Mouse (Mus musculus): ENCODE data around the gene Sdc4. TPM values are rescaled to one million over a fixed set of nuclear protein-coding genes. Genes with fewer than 3 reads are reported as not detected.

Sdc4 gene
- polyA plus RNA-seq, 1 experiment from 2014 or later: 11.6 TPM

GRCm38 (mm10) chr2:164389499-164389898 is 54.2 kb downstream of the Sdc4 start:
- ATAC-seq (ENCODE audit: low FRiP score): peak; percentile 54
- DNase-seq (ENCODE audit: low spot score): peak; percentile 93
- peak overlapping the region; percentile 39 for H3K4me2 ChIP-seq (replicated peaks; ENCODE audit: low read depth, low read length)
- H3K4me1 ChIP-seq (replicated peaks; ENCODE audit: control insufficient read depth, insufficient read depth, low read length): peaks cover 5% of the 10 kb centered on the region; the same call in 1 of the 2 replicates
- no peaks in the 10 kb centered on the region for H3K9me3 ChIP-seq (ENCODE audit: control insufficient read depth, low read length)
- H3K27ac ChIP-seq (ENCODE audit: low read depth, low read length): no peak overlapping the region
- no peak overlapping the region for H3K9ac ChIP-seq (ENCODE audit: low read depth, low read length)
- peak overlapping the region; percentile 20 for H3K4me3 ChIP-seq (ENCODE audit: low read depth, low read length)
- 1% methylated on average over 30 of the region's 30 CpGs for WGBS
- peaks cover 10% of the 10 kb centered on the region for H3K27me3 ChIP-seq (ENCODE audit: control insufficient read depth, insufficient read depth, low read length)
- H3K36me3 ChIP-seq (ENCODE audit: control insufficient read depth, insufficient read depth, low read length): no peaks in the 10 kb centered on the region

- ATAC-seq (ENCODE audit: low FRiP score) (peak; percentile 67; the same call in 1 of the 2 replicates), DNase-seq (ENCODE audit: low spot score) (peak; percentile 60)
- WGBS: under 1% methylated on average over 17 of the region's 17 CpGs
- H3K9me3 ChIP-seq (ENCODE audit: control insufficient read depth, low read length): no peaks in the 10 kb centered on the region
- no peak within 1 kb of the TSS for H3K27ac ChIP-seq (ENCODE audit: low read depth, low read length)
- H3K4me2 ChIP-seq (replicated peaks; ENCODE audit: low read depth, low read length): peak within 1 kb of the TSS; percentile 39
- peaks cover 5% of the 10 kb centered on the region; the same call in 1 of the 2 replicates for H3K4me1 ChIP-seq (replicated peaks; ENCODE audit: control insufficient read depth, insufficient read depth, low read length)
- peaks cover 10% of the 10 kb centered on the region for H3K27me3 ChIP-seq (ENCODE audit: control insufficient read depth, insufficient read depth, low read length)
- H3K36me3 ChIP-seq (ENCODE audit: control insufficient read depth, insufficient read depth, low read length): no peaks in the 10 kb centered on the region
- no peak within 1 kb of the TSS for H3K9ac ChIP-seq (ENCODE audit: low read depth, low read length)
- peak within 1 kb of the TSS; percentile 20 for H3K4me3 ChIP-seq (ENCODE audit: low read depth, low read length)
These were observed 54.7 kb downstream of the Sdc4 start, which contains the start of gene Slpi for GRCm38 (mm10) chr2:164389020-164389419. Gene Slpi (minus strand): TSS chr2:164389095.

DNA sequence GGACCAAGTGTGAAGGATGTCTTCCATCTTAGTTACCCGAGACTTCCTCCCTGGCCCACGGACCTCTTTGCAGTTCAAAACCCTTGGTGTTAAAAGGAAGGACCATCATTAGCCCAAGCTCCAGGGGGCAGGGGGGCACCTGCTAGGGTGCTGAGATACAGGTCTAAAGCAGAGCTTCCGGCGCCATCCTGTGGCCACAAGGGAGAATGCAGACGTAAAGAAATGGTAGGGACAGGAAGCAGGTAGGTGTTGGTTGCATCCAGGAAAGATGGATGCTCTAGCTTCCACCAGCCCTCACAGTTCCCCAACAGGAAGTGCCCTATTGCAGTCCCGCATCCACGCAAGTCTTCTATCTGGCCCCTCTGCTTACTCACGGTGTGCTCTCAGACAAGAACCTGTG is 56.7 kb downstream of the Sdc4 start:
- peaks cover 10% of the 10 kb centered on the region for H3K27me3 ChIP-seq (ENCODE audit: control insufficient read depth, insufficient read depth, low read length)
- no peaks in the 10 kb centered on the region for H3K36me3 ChIP-seq (ENCODE audit: control insufficient read depth, insufficient read depth, low read length)
- H3K27ac ChIP-seq (ENCODE audit: low read depth, low read length): no peak overlapping the region
- peaks cover 5% of the 10 kb centered on the region; the same call in 1 of the 2 replicates for H3K4me1 ChIP-seq (replicated peaks; ENCODE audit: control insufficient read depth, insufficient read depth, low read length)
- peak; percentile 59 for DNase-seq (ENCODE audit: low spot score)
- ATAC-seq (ENCODE audit: low FRiP score): no peak
- H3K4me2 ChIP-seq (replicated peaks; ENCODE audit: low read depth, low read length): no peak overlapping the region
- WGBS: 21% methylated on average over 8 of the region's 8 CpGs
- no peaks in the 10 kb centered on the region for H3K9me3 ChIP-seq (ENCODE audit: control insufficient read depth, low read length)
- no peak overlapping the region for H3K4me3 ChIP-seq (ENCODE audit: low read depth, low read length)
- H3K9ac ChIP-seq (ENCODE audit: low read depth, low read length): no peak overlapping the region

DNA sequence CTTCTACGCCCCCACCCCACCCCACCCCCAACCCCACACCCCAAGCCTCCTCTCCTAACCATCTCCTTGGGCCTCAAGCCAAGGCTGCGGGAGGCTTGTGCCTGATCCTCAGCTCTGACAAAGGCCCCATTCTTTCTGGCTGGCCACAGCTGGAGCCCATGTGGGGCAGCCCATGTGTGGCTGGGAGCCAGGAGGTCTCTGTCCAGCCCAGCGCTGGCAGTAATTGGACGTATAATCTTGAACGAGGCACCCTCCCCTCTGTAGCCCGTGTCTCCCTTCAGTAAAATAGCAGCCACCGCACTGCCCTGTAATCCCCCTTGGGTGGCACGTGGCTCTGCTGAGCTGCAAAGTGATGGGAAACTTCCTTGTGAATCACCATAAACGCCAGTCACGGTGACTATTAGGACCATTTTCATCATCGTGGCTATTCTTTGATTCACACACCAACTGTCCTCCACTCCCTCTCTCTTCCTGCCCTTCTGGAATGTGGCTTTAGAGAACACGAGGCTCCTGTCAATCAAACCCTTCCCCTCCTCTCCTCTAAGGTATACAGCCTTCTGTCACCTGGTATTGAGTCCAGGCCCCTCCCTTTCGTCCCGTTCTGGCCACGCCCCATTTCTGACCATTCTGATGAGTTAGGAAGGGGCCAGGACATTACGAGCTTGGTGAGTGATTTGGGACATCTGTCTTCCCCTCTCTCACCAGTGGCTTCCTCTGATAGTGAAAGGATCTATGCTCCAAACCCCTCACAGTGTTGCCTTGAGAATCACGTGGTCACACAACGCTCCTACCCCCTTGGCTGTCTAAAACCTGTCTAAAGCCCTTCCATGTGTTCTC is 57.5 kb downstream of the Sdc4 start:
- ATAC-seq (ENCODE audit: low FRiP score): peak; percentile 67
- Histone ChIP-seq H3K9ac (ENCODE audit: low read depth, low read length) (0 out of 2 replicates have a peak overlapping the region, but pooled peaks have one; percentile 11), H3K4me2 (replicated peaks; ENCODE audit: low read depth, low read length) (0 out of 2 replicates have a peak overlapping the region, but pooled peaks have one; percentile 15), H3K4me3 (ENCODE audit: low read depth, low read length) (no peak overlapping the region), H3K27me3 (ENCODE audit: control insufficient read depth, insufficient read depth, low read length) (peaks cover 10% of the 10 kb centered on the region), H3K36me3 (ENCODE audit: control insufficient read depth, insufficient read depth, low read length) (no peaks in the 10 kb centered on the region), H3K9me3 (ENCODE audit: control insufficient read depth, low read length) (no peaks in the 10 kb centered on the region), H3K4me1 (replicated peaks; ENCODE audit: control insufficient read depth, insufficient read depth, low read length) (peaks cover 5% of the 10 kb centered on the region; the same call in 1 of the 2 replicates), H3K27ac (ENCODE audit: low read depth, low read length) (no peak overlapping the region)
- WGBS: 17% methylated on average over 18 of the region's 18 CpGs
- peak; percentile 65 for DNase-seq (ENCODE audit: low spot score)

DNA sequence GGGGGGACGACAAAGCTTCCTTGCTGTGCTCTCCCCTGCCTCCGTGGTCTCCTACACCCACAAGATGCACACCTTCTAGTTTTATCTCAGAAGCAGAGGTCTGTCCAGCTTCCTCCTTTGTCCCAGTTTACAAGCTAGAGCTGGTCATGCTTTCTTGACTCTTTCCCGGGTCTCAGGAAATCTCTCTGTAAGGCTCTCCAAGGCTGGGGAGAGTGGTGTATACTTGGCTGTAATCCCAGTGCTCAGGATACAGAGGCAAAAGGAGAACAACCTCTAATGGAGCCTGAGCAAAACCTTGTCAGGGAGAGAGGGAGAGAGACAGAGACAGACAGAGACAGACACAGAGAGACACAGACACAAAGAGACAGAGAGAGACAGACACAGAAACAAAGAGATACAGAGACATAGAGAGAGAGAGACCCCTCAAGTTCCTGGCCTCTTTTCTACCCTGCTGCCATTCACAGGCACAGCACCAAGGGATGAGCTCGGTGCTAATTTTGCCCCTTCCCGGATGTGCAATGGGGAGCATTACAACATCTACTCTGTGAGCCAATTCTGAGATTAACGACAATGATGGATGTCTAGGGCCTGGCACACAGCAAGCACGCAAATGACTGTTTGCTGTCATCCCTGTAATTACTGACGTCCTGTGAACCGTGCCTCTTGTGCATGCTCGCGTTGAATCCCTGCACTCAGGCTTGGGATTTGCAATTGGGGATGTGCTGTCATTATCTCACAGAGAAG is 59.9 kb downstream of the Sdc4 start:
- Histone ChIP-seq H3K4me2 (replicated peaks; ENCODE audit: low read depth, low read length) (no peak overlapping the region), H3K9ac (ENCODE audit: low read depth, low read length) (no peak overlapping the region), H3K9me3 (ENCODE audit: control insufficient read depth, low read length) (no peaks in the 10 kb centered on the region), H3K4me3 (ENCODE audit: low read depth, low read length) (no peak overlapping the region), H3K27ac (ENCODE audit: low read depth, low read length) (no peak overlapping the region), H3K36me3 (ENCODE audit: control insufficient read depth, insufficient read depth, low read length) (no peaks in the 10 kb centered on the region), H3K4me1 (replicated peaks; ENCODE audit: control insufficient read depth, insufficient read depth, low read length) (peaks cover 5% of the 10 kb centered on the region; the same call in 1 of the 2 replicates), H3K27me3 (ENCODE audit: control insufficient read depth, insufficient read depth, low read length) (peaks cover 8% of the 10 kb centered on the region)
- 63% methylated on average over 11 of the region's 11 CpGs for WGBS
- DNase-seq (ENCODE audit: low spot score): no peak
- ATAC-seq (ENCODE audit: low FRiP score): no peak

DNA sequence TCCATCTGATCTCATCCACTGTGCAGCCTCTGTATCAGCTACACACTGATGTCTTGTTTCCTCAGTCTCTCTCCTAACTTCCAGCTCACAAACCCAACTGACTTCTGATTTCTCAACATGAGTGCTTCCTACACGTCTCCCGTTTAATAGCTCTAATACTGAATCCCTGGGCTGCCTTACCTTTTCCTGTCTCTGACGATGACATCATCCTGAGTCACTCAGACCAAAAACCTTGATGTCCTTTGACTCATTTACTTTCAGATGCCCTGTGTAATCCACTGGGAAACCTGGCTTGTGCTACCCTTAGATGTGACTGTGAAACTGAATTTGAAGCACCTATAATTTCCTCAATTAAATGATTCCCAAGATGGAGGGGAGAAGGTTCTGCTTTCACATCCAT is 60.7 kb downstream of the Sdc4 start:
- Histone ChIP-seq H3K36me3 (ENCODE audit: control insufficient read depth, insufficient read depth, low read length) (no peaks in the 10 kb centered on the region), H3K9me3 (ENCODE audit: control insufficient read depth, low read length) (no peaks in the 10 kb centered on the region), H3K9ac (ENCODE audit: low read depth, low read length) (no peak overlapping the region), H3K27me3 (ENCODE audit: control insufficient read depth, insufficient read depth, low read length) (0 out of 2 replicates have a peak, but pooled peaks cover 2% of the 10 kb centered on the region), H3K4me1 (replicated peaks; ENCODE audit: control insufficient read depth, insufficient read depth, low read length) (peaks cover 5% of the 10 kb centered on the region; the same call in 1 of the 2 replicates), H3K27ac (ENCODE audit: low read depth, low read length) (no peak overlapping the region), H3K4me2 (replicated peaks; ENCODE audit: low read depth, low read length) (no peak overlapping the region), H3K4me3 (ENCODE audit: low read depth, low read length) (no peak overlapping the region)
- 88% methylated on average over 3 of the region's 3 CpGs for WGBS
- ATAC-seq (ENCODE audit: low FRiP score) (no peak), DNase-seq (ENCODE audit: low spot score) (no peak)

DNA sequence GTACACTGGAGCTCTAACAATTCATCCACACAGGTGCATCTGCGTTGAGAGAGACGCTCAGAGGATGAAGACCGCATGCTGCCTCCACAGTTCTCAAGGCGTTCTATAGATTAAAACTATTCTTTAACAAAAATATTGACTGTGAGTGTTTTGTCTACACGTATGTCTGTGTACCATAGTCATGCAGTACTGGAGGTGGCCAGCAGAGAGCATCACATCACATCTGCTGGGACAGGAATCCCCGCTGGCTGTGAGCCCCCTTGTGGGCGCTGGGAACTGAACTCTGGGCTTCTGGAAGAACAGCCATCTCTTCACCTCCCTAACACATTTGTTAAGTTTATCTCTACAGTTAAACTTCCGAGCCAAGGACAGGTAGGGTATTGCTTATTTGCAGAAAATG is 62.0 kb downstream of the Sdc4 start:
- Histone ChIP-seq H3K4me1 (replicated peaks; ENCODE audit: control insufficient read depth, insufficient read depth, low read length) (peaks cover 5% of the 10 kb centered on the region; the same call in 1 of the 2 replicates), H3K9ac (ENCODE audit: low read depth, low read length) (no peak overlapping the region), H3K4me3 (ENCODE audit: low read depth, low read length) (no peak overlapping the region), H3K27ac (ENCODE audit: low read depth, low read length) (no peak overlapping the region), H3K9me3 (ENCODE audit: control insufficient read depth, low read length) (no peaks in the 10 kb centered on the region), H3K4me2 (replicated peaks; ENCODE audit: low read depth, low read length) (no peak overlapping the region), H3K36me3 (ENCODE audit: control insufficient read depth, insufficient read depth, low read length) (no peaks in the 10 kb centered on the region), H3K27me3 (ENCODE audit: control insufficient read depth, insufficient read depth, low read length) (no peaks in the 10 kb centered on the region)
- 75% methylated on average over 8 of the region's 8 CpGs for WGBS
- DNase-seq (ENCODE audit: low spot score) (no peak), ATAC-seq (ENCODE audit: low FRiP score) (no peak)

DNA sequence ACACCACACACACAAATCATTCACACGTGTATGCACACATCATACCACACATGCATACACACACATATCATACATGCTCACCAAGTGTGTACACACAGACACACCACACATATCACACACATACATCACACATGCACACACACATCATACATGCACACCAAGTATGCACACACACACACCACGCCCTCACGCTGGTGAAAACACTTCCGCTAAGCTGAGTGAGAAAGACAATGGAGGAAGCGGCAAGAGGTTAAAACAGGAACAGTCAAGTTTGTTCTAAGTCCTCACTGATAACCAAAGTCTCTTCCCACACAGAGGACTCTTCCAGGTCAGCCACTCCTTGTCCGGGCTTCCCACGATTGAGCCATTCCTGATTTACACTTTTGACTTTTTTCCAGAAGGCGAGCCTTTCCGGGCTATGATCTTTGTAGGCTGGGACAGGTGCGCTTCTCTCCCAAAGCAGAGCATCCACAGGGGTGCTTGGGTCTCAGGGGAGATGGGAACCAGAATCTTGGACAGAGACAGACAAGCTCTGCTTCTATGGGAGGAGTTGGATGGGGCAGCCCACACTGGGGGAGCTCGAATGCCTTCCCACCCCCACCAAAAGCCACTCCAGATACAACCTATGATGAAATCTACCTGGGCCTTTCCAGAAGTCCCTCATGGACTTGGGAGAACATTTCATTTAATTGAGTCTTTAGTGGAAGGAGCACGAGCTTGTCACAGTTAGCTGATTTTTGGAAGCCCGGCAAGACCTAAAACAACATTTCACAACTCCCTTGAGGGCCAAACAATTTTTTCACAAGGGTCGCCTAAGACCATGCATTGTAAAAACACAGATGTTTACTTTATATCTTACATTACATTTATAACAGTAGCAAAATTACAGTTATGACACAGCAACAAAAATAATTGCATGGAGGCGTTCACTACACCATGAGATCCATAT is 65.9 kb downstream of the Sdc4 start:
- WGBS: 90% methylated on average over 15 of the region's 15 CpGs

More for the DNA sequence above, 65.9 kb downstream of the Sdc4 start:
- Histone ChIP-seq H3K4me2 (replicated peaks; ENCODE audit: low read depth, low read length) (no peak overlapping the region), H3K9me3 (ENCODE audit: control insufficient read depth, low read length) (no peaks in the 10 kb centered on the region), H3K36me3 (ENCODE audit: control insufficient read depth, insufficient read depth, low read length) (no peaks in the 10 kb centered on the region), H3K27ac (ENCODE audit: low read depth, low read length) (no peak overlapping the region), H3K9ac (ENCODE audit: low read depth, low read length) (no peak overlapping the region), H3K4me1 (replicated peaks; ENCODE audit: control insufficient read depth, insufficient read depth, low read length) (no peaks in the 10 kb centered on the region), H3K27me3 (ENCODE audit: control insufficient read depth, insufficient read depth, low read length) (no peaks in the 10 kb centered on the region), H3K4me3 (ENCODE audit: low read depth, low read length) (no peak overlapping the region)
- ATAC-seq (ENCODE audit: low FRiP score): no peak
- DNase-seq (ENCODE audit: low spot score): no peak
